Mouse (Mus musculus): ENCODE measurements at regions not wholly inside any gene's neighbourhood (a gene's known extent, or its start where the extent isn't known, plus 50 kb on each side); places are given as distances from the start of the nearest gene placed in this dataset.

GRCm38 (mm10) chr14:46536002-46536762, 145.7 kb upstream of the Bmp4 start:
- no peak for DNase-seq (ENCODE audit: extremely low spot score in 1 of 2, low spot score in 1 of 2)

DNA sequence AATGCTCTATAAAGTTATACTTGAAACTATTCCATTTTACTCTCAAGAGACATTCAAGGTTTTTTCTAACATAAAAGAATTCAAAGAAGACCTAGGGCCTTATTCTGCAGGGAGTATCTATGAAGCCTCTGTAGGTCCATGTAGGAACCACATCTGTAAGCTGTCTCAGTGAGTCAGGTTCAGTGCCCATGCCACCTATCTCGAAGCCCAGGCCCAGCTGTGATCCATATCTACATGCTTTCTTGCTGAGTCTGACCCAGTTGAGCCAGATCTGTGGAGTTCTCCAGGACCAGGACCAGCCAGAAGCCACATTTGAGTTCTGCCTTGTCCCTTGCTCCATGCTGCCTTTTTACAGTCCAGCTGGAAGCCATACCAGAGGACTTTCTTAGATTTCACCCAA, 142.2 kb upstream of the Bmp4 start:
- DNase-seq (ENCODE audit: extremely low spot score in 1 of 2, low spot score in 1 of 2), result no peak

GRCm38 (mm10) chr14:46530452-46530851, 140.0 kb upstream of the Bmp4 start:
- no peak for DNase-seq (ENCODE audit: extremely low spot score in 1 of 2, low spot score in 1 of 2)

DNA sequence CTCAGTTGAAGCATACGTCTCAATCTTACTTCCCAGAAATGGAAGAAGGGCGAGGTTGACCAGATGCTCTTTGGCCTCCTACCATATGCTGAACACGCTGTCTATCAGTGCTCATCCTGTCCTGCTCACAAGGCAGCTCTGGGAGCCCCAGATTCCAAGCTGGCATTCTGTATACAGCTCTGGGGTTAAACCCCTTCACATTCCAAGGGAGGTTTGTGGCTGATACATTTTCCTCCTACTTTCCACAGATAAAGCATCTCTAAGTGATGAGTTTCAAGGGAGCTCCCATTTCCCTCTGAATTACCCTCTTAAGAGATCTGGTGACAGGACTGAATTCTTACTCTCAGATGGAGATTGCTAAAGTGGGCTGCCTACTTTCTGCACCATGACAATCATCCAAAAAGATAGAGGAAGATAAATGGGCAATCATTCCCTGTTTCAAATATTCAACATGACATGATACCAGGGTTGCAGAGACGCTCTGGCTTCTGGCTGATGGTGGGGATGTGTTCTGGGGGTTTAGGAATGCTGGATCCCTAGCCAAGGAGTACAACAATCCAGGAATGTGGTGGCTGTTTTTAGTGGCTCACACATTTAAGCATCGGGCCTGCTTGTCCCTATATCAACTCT, 138.7 kb upstream of the Bmp4 start:
- no peak for DNase-seq (ENCODE audit: extremely low spot score in 1 of 2, low spot score in 1 of 2)

GRCm38 (mm10) chr14:46517258-46517657, 126.8 kb upstream of the Bmp4 start:
- DNase-seq (ENCODE audit: extremely low spot score in 1 of 2, low spot score in 1 of 2), result no peak

- DNase-seq (ENCODE audit: extremely low spot score in 1 of 2, low spot score in 1 of 2), result no peak
Measured at GRCm38 (mm10) chr14:46516285-46516684, 125.8 kb upstream of the Bmp4 start.

GRCm38 (mm10) chr14:46514262-46514932, 123.9 kb upstream of the Bmp4 start:
- no peak for DNase-seq (ENCODE audit: extremely low spot score in 1 of 2, low spot score in 1 of 2)

DNA sequence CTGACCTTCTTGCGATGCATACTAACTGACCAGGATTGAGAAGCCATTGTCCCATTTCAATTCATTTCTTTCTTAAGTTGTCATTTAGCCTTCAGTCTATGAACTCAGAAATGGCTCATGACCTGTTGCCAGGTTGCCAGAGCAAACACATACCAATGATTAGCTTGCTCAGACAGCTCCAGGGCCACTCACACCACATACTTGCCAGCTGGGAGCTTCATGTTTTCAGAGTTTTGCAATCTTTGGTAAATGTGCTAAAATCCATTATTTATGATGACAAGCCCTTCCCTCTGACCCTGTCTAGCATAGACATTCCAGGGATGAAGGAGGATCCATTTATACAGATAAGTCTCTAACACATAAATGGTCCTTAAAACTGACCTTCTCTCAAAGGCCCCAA, 121.6 kb upstream of the Bmp4 start:
- no peak for DNase-seq (ENCODE audit: extremely low spot score in 1 of 2, low spot score in 1 of 2)

DNA sequence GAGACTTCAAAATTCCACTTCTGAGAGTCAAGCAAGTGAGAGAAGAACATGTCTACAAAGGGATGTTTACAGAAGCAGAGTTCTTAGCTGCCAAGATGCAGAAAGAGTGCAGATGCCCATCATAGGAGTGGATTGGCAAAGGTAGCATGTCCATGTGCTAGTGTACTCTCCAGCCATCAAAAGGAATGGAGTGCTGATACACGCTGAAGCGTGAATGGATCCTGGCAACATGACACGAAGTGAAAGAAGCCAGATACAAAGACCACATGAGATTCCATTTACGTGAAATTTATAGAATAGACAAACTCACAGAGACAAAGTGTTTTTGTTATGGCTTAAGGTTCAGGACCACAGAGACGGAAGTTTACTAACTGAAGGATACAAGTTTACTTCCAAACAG, 118.4 kb upstream of the Bmp4 start:
- no peak for DNase-seq (ENCODE audit: extremely low spot score in 1 of 2, low spot score in 1 of 2)

- no peak for DNase-seq (ENCODE audit: extremely low spot score in 1 of 2, low spot score in 1 of 2)
Measured at GRCm38 (mm10) chr14:46505266-46505665, 114.8 kb upstream of the Bmp4 start.

- DNase-seq (ENCODE audit: extremely low spot score in 1 of 2, low spot score in 1 of 2), result no peak
Measured at GRCm38 (mm10) chr14:46491601-46492000, 101.1 kb upstream of the Bmp4 start.

DNA sequence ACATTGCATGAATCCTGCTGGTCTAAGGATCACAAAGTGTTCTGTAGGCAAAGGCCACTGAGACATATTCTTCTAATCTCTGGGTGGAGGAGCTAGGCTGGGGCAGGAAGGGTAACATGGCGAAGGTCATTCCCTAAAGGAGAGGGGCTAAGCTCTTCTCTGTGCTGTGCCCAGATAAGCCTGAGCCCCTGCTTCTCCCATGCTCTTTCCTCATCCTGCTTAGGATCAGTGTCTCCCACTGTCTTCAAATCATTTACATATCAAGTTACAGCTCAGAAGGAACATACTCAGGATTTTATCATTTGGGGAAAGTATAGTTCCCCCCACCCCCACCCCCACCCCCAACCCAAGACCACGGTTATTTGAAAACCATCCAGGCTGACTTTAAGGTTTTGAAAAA, 100.7 kb upstream of the Bmp4 start:
- DNase-seq (ENCODE audit: extremely low spot score in 1 of 2, low spot score in 1 of 2), result no peak

- no peak for DNase-seq (ENCODE audit: extremely low spot score in 1 of 2, low spot score in 1 of 2)
Measured at GRCm38 (mm10) chr14:46487551-46487950, 97.1 kb upstream of the Bmp4 start.

GRCm38 (mm10) chr14:46480396-46480795, 89.9 kb upstream of the Bmp4 start:
- DNase-seq (ENCODE audit: extremely low spot score in 1 of 2, low spot score in 1 of 2), result no peak

- DNase-seq (ENCODE audit: extremely low spot score in 1 of 2, low spot score in 1 of 2), result no peak
Measured at GRCm38 (mm10) chr14:46475945-46476344, 85.5 kb upstream of the Bmp4 start.

- no peak for DNase-seq (ENCODE audit: extremely low spot score in 1 of 2, low spot score in 1 of 2)
Measured at GRCm38 (mm10) chr14:46462967-46463366, 72.5 kb upstream of the Bmp4 start.

- no peak for DNase-seq (ENCODE audit: extremely low spot score in 1 of 2, low spot score in 1 of 2)
Measured at GRCm38 (mm10) chr14:46461960-46462359, 71.5 kb upstream of the Bmp4 start.

GRCm38 (mm10) chr14:46454500-46454899, 64.0 kb upstream of the Bmp4 start:
- no peak for DNase-seq (ENCODE audit: extremely low spot score in 1 of 2, low spot score in 1 of 2)

DNA sequence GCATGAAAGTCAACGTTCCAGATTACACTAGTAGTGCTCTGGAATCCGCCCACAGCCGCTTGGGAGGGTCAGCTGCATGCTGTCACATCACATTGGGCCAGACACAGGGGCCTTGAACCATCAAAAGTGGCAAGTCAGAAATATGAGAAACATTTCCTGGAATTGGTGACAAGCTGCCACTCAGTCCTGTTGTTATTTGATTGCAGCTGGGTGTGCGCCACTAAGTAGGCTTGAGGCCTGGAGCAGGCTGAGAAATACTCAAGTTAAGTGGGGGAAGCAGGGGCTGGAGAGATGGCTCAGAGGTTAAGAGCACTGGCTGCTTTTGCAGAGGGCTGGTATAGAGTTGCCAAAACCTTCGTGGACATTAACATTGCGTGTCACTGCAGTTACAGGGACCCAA, 51.2 kb upstream of the Bmp4 start:
- DNase-seq (ENCODE audit: extremely low spot score in 1 of 2, low spot score in 1 of 2), result no peak

Measured in layer of hippocampus, postnatal 25 days (tissue).